Mouse (Mus musculus) kidney, embryonic 14.5 days (tissue): Measurements from ENCODE around the gene Tnik. TPM values are rescaled to one million over a fixed set of nuclear protein-coding genes. Genes with fewer than 3 reads are reported as not detected.

Experiments used
- ATAC-seq: fragments of 200-750 bp; cut with Nextera tagmentation; 2 replicates; pipeline ENCODE4 v1.8.0; 2017; ENCODE audit warnings: moderate number of reproducible peaks, mild to moderate bottlenecking, moderate TSS enrichment, moderate library complexity; ENCODE audit not compliant: low FRiP score, low TSS enrichment
- H3K27ac ChIP-seq: fragments of 300-500 bp; sonication (generic); 2 replicates; pipeline ENCODE4 v1.5.1; 2014; ENCODE audit warnings: low read depth, mild to moderate bottlenecking, low read length, moderate library complexity, mixed read lengths
- H3K27me3 ChIP-seq: fragments of 300-500 bp; sonication (generic); 2 replicates; pipeline ENCODE4 v1.6.1; 2014; ENCODE audit warnings: mild to moderate bottlenecking, low read length; ENCODE audit not compliant: control insufficient read depth, insufficient read depth
- H3K36me3 ChIP-seq: fragments of 300-500 bp; sonication (generic); 2 replicates; pipeline ENCODE4 v1.6.1; 2014; ENCODE audit warnings: low read length, mixed read lengths; ENCODE audit not compliant: control insufficient read depth, insufficient read depth
- H3K4me1 ChIP-seq: fragments of 300-500 bp; sonication (generic); 2 replicates; pipeline ENCODE4 v1.6.1; 2014; ENCODE audit warnings: low read length, mixed read lengths; ENCODE audit not compliant: control insufficient read depth, insufficient read depth
- H3K4me2 ChIP-seq: fragments of 300-500 bp; sonication (generic); replicated peaks from 2 replicates; pipeline ENCODE4 v1.6.1; 2014; ENCODE audit warnings: low read depth, mild to moderate bottlenecking, low read length
- H3K4me3 ChIP-seq: fragments of 300-500 bp; sonication (generic); 2 replicates; pipeline ENCODE4 v1.5.1; 2014; ENCODE audit warnings: mild to moderate bottlenecking, low read length
- H3K9ac ChIP-seq: fragments of 300-500 bp; sonication (generic); 2 replicates; pipeline ENCODE4 v1.6.1; 2014; ENCODE audit warnings: low read depth, mild to moderate bottlenecking, low read length, moderate library complexity
- H3K9me3 ChIP-seq: fragments of 300-500 bp; sonication (generic); 2 replicates; pipeline ENCODE4 v1.6.1; 2016; ENCODE audit warnings: low read length; ENCODE audit not compliant: control insufficient read depth
- WGBS: fragments of 180-500 bp; shearing (Covaris S2); extraction: QIAGEN DNeasy Blood & Tissue Kit; methylation state at CpG from one replicate; pipeline ENCODE4 v1.1.7; 2014; 5-methylcytosine and 5-hydroxymethylcytosine counted together
- polyA plus RNA-seq: library from polyadenylated mRNA; unstranded; fragments of >200 nt; fragmentation: Nextera tagmentation; extraction: Ambion mirVana; gene quantifications from 2 replicates; pipeline ENCODE4 v1.2.1, GENCODE M21; 2014

Tnik gene
- polyA plus RNA-seq, 1 experiment from 2014 or later: 3.9 TPM

GRCm38 (mm10) chr3:28332316-28332715, 69.3 kb downstream of the Tnik start:
- H3K9ac ChIP-seq: no peak overlapping the region

DNA sequence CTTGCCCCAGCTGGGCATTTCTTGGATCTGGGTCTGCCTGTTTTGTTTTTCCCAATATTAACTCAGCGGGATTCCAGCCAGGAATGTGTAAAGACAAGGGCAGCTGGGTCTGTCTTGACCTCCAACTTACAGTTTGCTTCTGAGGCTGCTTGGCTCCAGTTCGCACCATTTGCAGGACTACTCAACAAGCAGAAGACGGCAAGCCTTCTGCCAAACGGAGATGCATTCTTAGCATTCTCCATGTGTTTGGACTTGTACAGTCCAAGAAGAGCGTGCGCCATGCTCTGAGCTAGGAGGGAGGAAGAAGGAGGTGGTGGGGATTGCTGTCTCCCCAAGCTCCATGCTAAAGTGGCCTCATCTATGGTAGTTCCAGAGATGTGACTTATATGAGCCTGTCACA, 70.9 kb downstream of the Tnik start:
- Histone ChIP-seq H3K4me3 (no peak overlapping the region), H3K4me1 (no peaks in the 10 kb centered on the region), H3K9ac (no peak overlapping the region), H3K27ac (no peak overlapping the region), H3K9me3 (no peaks in the 10 kb centered on the region), H3K27me3 (no peaks in the 10 kb centered on the region), H3K4me2 (no peak overlapping the region), H3K36me3 (no peaks in the 10 kb centered on the region)
- WGBS: 81% methylated on average over 6 of the region's 6 CpGs
- ATAC-seq: no peak

More at GRCm38 (mm10) chr3:28332316-28332715, 69.3 kb downstream of the Tnik start:
- no peak overlapping the region for H3K4me3 ChIP-seq
- H3K36me3 ChIP-seq: no peaks in the 10 kb centered on the region
- H3K4me1 ChIP-seq: no peaks in the 10 kb centered on the region
- H3K9me3 ChIP-seq: no peaks in the 10 kb centered on the region
- no peak overlapping the region for H3K4me2 ChIP-seq
- H3K27ac ChIP-seq: no peak overlapping the region
- H3K27me3 ChIP-seq: no peaks in the 10 kb centered on the region
- WGBS: 76% methylated on average over 5 of the region's 5 CpGs
- ATAC-seq: no peak

- H3K4me1 ChIP-seq: no peaks in the 10 kb centered on the region
- no peaks in the 10 kb centered on the region for H3K36me3 ChIP-seq
- no peaks in the 10 kb centered on the region for H3K9me3 ChIP-seq
- ATAC-seq: no peak
- no peak overlapping the region for H3K4me3 ChIP-seq
- H3K4me2 ChIP-seq: no peak overlapping the region
- H3K27me3 ChIP-seq: no peaks in the 10 kb centered on the region
- WGBS: 86% methylated on average over 1 of the region's 1 CpGs
- no peak overlapping the region for H3K27ac ChIP-seq
- no peak overlapping the region for H3K9ac ChIP-seq
Measured at GRCm38 (mm10) chr3:28334547-28334946, 71.5 kb downstream of the Tnik start.

GRCm38 (mm10) chr3:28340071-28340470, 77.1 kb downstream of the Tnik start:
- WGBS: 61% methylated on average over 8 of the region's 8 CpGs
- Histone ChIP-seq H3K27me3 (no peaks in the 10 kb centered on the region), H3K36me3 (no peaks in the 10 kb centered on the region), H3K4me3 (no peak overlapping the region), H3K4me1 (no peaks in the 10 kb centered on the region), H3K9me3 (no peaks in the 10 kb centered on the region), H3K27ac (no peak overlapping the region), H3K9ac (no peak overlapping the region), H3K4me2 (no peak overlapping the region)
- ATAC-seq: no peak

- no peaks in the 10 kb centered on the region for H3K4me1 ChIP-seq
- H3K36me3 ChIP-seq: no peaks in the 10 kb centered on the region
- no peak overlapping the region for H3K4me3 ChIP-seq
- no peak for ATAC-seq
- H3K9me3 ChIP-seq: no peaks in the 10 kb centered on the region
- no peak overlapping the region for H3K4me2 ChIP-seq
- H3K27ac ChIP-seq: no peak overlapping the region
- H3K9ac ChIP-seq: no peak overlapping the region
- no peaks in the 10 kb centered on the region for H3K27me3 ChIP-seq
- 88% methylated on average over 3 of the region's 3 CpGs for WGBS
Measured at GRCm38 (mm10) chr3:28343204-28343603, 80.2 kb downstream of the Tnik start.

GRCm38 (mm10) chr3:28343661-28344060, 80.6 kb downstream of the Tnik start:
- 90% methylated on average over 2 of the region's 2 CpGs for WGBS
- Histone ChIP-seq H3K27ac (no peak overlapping the region), H3K4me2 (no peak overlapping the region), H3K27me3 (no peaks in the 10 kb centered on the region), H3K9me3 (no peaks in the 10 kb centered on the region), H3K4me1 (no peaks in the 10 kb centered on the region), H3K9ac (no peak overlapping the region), H3K4me3 (no peak overlapping the region), H3K36me3 (no peaks in the 10 kb centered on the region)
- ATAC-seq: no peak

DNA sequence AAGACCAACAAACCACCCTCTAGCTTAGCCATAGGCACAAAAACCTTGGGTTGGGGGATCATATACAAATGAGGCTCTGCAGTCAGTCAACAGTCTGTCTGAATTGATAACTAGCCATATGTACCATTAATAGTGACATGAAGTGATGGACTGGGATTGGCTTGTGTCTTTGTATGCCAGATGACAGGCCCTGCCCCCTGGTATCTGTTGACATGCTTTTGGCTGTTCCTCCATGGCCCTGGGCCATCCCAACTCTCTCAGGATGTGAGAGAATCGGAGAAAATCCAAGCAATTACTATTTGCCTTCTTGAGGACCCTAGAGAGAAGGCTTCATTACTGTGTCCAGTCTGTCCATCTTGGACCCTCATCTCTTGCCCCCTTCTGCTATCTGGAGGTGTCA, 82.4 kb downstream of the Tnik start:
- no peak overlapping the region for H3K4me3 ChIP-seq
- no peak overlapping the region for H3K4me2 ChIP-seq
- H3K27me3 ChIP-seq: no peaks in the 10 kb centered on the region
- 75% methylated on average over 1 of the region's 1 CpGs for WGBS
- H3K4me1 ChIP-seq: no peaks in the 10 kb centered on the region
- no peak overlapping the region for H3K27ac ChIP-seq
- H3K9ac ChIP-seq: no peak overlapping the region
- H3K9me3 ChIP-seq: no peaks in the 10 kb centered on the region
- no peak for ATAC-seq
- H3K36me3 ChIP-seq: no peaks in the 10 kb centered on the region

GRCm38 (mm10) chr3:28345961-28346360, 82.9 kb downstream of the Tnik start:
- 82% methylated on average over 1 of the region's 1 CpGs for WGBS

GRCm38 (mm10) chr3:28346476-28346875, 83.5 kb downstream of the Tnik start:
- Histone ChIP-seq H3K9ac (no peak overlapping the region), H3K36me3 (no peaks in the 10 kb centered on the region), H3K9me3 (no peaks in the 10 kb centered on the region), H3K4me2 (no peak overlapping the region), H3K27ac (no peak overlapping the region), H3K27me3 (no peaks in the 10 kb centered on the region), H3K4me3 (no peak overlapping the region), H3K4me1 (no peaks in the 10 kb centered on the region)
- 86% methylated on average over 4 of the region's 4 CpGs for WGBS
- no peak for ATAC-seq

More at GRCm38 (mm10) chr3:28345961-28346360, 82.9 kb downstream of the Tnik start:
- H3K27me3 ChIP-seq: no peaks in the 10 kb centered on the region
- H3K27ac ChIP-seq: no peak overlapping the region
- no peaks in the 10 kb centered on the region for H3K36me3 ChIP-seq
- no peak for ATAC-seq
- H3K4me2 ChIP-seq: no peak overlapping the region
- H3K4me3 ChIP-seq: no peak overlapping the region
- no peak overlapping the region for H3K9ac ChIP-seq
- no peaks in the 10 kb centered on the region for H3K9me3 ChIP-seq
- no peaks in the 10 kb centered on the region for H3K4me1 ChIP-seq

DNA sequence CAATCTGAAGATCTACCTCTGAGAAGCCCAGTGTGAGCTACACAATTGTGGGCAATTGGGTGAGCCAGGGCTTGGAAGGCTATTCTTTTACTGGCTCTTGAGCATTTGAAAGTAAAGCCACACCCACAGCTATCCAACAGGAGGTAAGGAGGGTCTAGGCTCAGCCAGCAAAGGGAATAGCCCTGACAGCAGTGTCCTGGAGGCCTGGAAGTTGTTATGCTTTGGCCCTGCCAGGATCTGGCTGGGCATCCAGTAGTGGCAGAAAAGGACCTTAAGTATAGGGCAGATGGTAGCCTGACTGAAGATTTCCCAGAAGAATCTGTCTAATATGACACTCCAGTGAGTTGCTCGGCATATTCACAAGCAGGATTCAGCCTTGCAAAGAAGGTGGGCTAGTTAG, 85.7 kb downstream of the Tnik start:
- Histone ChIP-seq H3K4me3 (no peak overlapping the region), H3K9me3 (no peaks in the 10 kb centered on the region), H3K36me3 (no peaks in the 10 kb centered on the region), H3K4me2 (no peak overlapping the region), H3K27me3 (no peaks in the 10 kb centered on the region), H3K4me1 (no peaks in the 10 kb centered on the region), H3K9ac (no peak overlapping the region), H3K27ac (no peak overlapping the region)
- ATAC-seq: no peak
- 93% methylated on average over 1 of the region's 1 CpGs for WGBS
